Mouse (Mus musculus): ENCODE measurements around the gene Apol8.

Apol8 gene

GRCm38 (mm10) chr15:77756848-77757247 lies at the start of gene Apol8:
Apol8 (minus strand) TSS chr15:77757003.
- DNase-seq (ENCODE audit: low spot score): peak; percentile 59

- no peak for DNase-seq (ENCODE audit: low spot score)
Measured at GRCm38 (mm10) chr15:77805657-77806056, 48.9 kb upstream of the Apol8 start.

- no peak for DNase-seq (ENCODE audit: low spot score)
Measured at GRCm38 (mm10) chr15:77804949-77805348, 48.1 kb upstream of the Apol8 start.

GRCm38 (mm10) chr15:77804460-77804859 lies 47.7 kb upstream of the Apol8 start:
- DNase-seq (ENCODE audit: low spot score): no peak

GRCm38 (mm10) chr15:77803747-77804146 lies 46.9 kb upstream of the Apol8 start:
- no peak for DNase-seq (ENCODE audit: low spot score)

- DNase-seq (ENCODE audit: low spot score): no peak
Measured at GRCm38 (mm10) chr15:77802992-77803391, 46.2 kb upstream of the Apol8 start.

GRCm38 (mm10) chr15:77801188-77801587 lies 44.4 kb upstream of the Apol8 start:
- DNase-seq (ENCODE audit: low spot score): no peak

GRCm38 (mm10) chr15:77800511-77800910 lies 43.7 kb upstream of the Apol8 start:
- no peak for DNase-seq (ENCODE audit: low spot score)

GRCm38 (mm10) chr15:77799491-77800474 lies 43.0 kb upstream of the Apol8 start:
- no peak for DNase-seq (ENCODE audit: low spot score)

- no peak for DNase-seq (ENCODE audit: low spot score)
Measured at GRCm38 (mm10) chr15:77798664-77799490, 42.1 kb upstream of the Apol8 start.

- no peak for DNase-seq (ENCODE audit: low spot score)
Measured at GRCm38 (mm10) chr15:77797609-77798411, 41.0 kb upstream of the Apol8 start.

- DNase-seq (ENCODE audit: low spot score): no peak
Measured at GRCm38 (mm10) chr15:77796409-77797035, 39.7 kb upstream of the Apol8 start.

- DNase-seq (ENCODE audit: low spot score): no peak
Measured at GRCm38 (mm10) chr15:77794908-77795356, 38.1 kb upstream of the Apol8 start.

GRCm38 (mm10) chr15:77794138-77794907 lies 37.5 kb upstream of the Apol8 start:
- no peak for DNase-seq (ENCODE audit: low spot score)

- DNase-seq (ENCODE audit: low spot score): no peak
Measured at GRCm38 (mm10) chr15:77793554-77793953, 36.8 kb upstream of the Apol8 start.

GRCm38 (mm10) chr15:77793094-77793493 lies 36.3 kb upstream of the Apol8 start:
- no peak for DNase-seq (ENCODE audit: low spot score)

GRCm38 (mm10) chr15:77792056-77792455 lies 35.3 kb upstream of the Apol8 start:
- no peak for DNase-seq (ENCODE audit: low spot score)

GRCm38 (mm10) chr15:77790656-77791405 lies 34.0 kb upstream of the Apol8 start:
- no peak for DNase-seq (ENCODE audit: low spot score)

- DNase-seq (ENCODE audit: low spot score): no peak
Measured at GRCm38 (mm10) chr15:77789186-77789585, 32.4 kb upstream of the Apol8 start.

GRCm38 (mm10) chr15:77788356-77788755 lies 31.6 kb upstream of the Apol8 start:
- DNase-seq (ENCODE audit: low spot score): no peak

All from layer of hippocampus, adult 9-10 months (tissue).